Mouse (Mus musculus) brown adipose tissue, adult 24 weeks (tissue): ENCODE data around the gene Naxd. TPM values are rescaled to one million over a fixed set of nuclear protein-coding genes. Genes with fewer than 3 reads are reported as not detected.
"Not testable (repeated sequence)": the region's sequence is repeated elsewhere in the genome, so short reads cannot be mapped to it uniquely, and the experiment has no call there.

Source experiments
- H3K27ac ChIP-seq: fragments of 200-500 bp; replicated peaks from 2 replicates; pipeline ENCODE4 v1.5.1; 2012; ENCODE audit warnings: low read depth, mild to moderate bottlenecking, low read length
- H3K4me1 ChIP-seq: fragments of 200-500 bp; 2 replicates; pipeline ENCODE4 v1.6.1; 2012; ENCODE audit warnings: low read length, mixed read lengths; ENCODE audit not compliant: control insufficient read depth, insufficient read depth, insufficient read length
- H3K4me3 ChIP-seq: fragments of 200-500 bp; 2 replicates; pipeline ENCODE4 v1.5.1; 2012; ENCODE audit warnings: low read depth, mild to moderate bottlenecking, low read length, moderate library complexity; ENCODE audit not compliant: insufficient read depth
- polyA plus RNA-seq: library from polyadenylated mRNA; stranded (reverse); fragments of >200 nt; gene quantifications from 2 replicates; pipeline ENCODE4 v1.2.4, GENCODE M21; 2012; ENCODE audit not compliant: missing spikeins, insufficient read depth, insufficient read length

Naxd gene
- polyA plus RNA-seq, 1 experiment, result 65.0 TPM

DNA sequence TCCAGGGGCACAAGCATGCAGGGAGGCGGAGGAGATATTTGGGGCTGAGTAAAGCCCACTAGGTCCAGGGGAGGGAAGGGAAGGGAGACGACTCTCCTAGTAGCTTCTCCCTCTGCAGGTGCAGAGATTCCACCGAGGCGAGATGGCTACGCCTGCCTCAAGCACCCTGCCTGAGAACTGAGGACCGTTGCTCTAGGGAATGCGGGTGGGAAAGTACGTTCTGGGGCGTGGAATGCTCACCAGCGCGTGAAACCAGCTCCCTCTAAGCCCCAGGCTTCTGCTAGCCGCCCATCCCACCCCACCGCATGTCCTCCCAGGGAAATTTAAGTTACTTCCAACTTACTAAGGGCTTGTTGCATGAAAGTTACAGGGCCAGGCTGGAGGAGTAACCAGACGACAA is 17.7 kb upstream of the Naxd start:
- H3K4me3 ChIP-seq, result no peak overlapping the region
- peaks cover 5% of the 10 kb centered on the region for H3K4me1 ChIP-seq
- no peak overlapping the region for H3K27ac ChIP-seq

DNA sequence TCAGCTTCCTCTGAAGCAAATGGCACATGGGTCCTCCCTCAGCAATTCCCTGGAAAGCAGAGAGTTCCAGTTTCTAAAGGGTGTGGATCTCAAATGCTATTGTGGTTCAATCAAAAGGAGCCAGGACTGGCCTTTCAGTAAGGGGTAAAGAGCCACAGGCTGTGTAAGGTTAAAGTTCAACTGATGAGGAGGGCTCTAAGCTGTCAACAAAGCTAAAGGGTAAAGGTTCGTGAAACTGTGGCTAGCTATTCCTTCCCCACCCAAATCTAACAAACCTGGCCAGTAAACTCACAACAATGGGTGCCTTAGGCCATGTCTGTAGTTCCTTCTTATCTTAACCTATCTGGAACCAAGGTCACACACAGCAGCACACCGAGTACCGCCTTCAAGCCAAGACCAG is 15.4 kb upstream of the Naxd start:
- Histone ChIP-seq H3K27ac (no peak overlapping the region), H3K4me1 (no peaks in the 10 kb centered on the region), H3K4me3 (no peak overlapping the region)

DNA sequence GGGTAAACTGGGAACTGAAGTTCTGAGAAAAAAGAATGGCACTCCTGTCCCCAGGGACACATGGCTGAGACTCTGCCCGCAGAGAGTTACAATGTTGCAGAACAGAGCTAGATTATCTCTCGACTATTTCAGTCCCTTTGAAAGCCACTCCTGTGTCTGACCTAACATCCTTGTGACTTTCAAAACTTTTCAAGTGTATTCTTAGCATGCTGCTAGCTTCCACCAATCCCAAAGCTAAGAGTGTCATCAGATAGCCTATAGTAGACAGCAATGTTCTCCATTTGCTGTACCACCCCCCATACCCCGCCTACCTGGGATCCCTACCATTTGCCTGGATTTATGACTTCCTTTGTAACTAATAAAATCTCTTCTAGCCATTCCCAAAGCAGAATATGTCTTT is 14.8 kb upstream of the Naxd start:
- Histone ChIP-seq H3K27ac (no peak overlapping the region), H3K4me1 (no peaks in the 10 kb centered on the region), H3K4me3 (no peak overlapping the region)

DNA sequence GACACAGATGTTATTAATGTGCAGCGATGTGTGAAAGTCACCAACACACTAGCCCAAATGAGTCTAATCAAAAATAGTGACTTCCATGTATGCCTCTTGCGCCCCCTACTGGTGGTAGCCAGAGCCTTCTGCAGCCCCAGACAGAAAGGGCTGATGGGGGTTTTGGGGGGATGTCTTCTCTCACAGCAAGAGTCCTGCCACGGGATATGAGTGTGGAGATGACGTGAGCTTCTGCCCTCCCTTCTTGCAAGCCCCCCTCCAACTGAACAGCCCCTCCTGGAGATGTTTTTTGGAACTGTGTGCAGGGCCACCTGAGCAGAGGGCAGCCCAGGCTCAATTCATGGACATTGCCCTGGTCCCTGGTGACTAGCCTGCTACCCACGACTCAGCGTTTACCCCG is 11.2 kb upstream of the Naxd start:
- Histone ChIP-seq H3K4me1 (no peaks in the 10 kb centered on the region), H3K27ac (no peak overlapping the region), H3K4me3 (no peak overlapping the region)

DNA sequence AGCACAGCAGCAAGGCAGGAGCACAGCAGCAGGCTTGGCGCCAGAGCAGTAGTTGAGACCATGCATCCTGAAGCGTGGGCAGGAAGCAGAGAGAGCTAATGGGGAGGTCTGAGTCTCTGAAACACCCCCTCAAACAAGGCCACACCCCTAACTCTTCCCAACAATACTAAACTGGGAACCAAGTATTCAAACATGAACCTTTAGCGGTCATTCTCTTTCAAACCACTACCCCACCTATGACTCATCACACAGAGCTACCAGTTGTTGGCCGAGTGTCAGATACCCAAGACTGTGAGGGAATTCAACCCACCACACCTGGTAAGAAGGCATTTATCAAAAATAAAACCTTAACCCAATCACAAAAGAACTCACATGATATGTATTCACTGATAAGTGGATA is 10.1 kb upstream of the Naxd start:
- Histone ChIP-seq H3K4me1 (no peaks in the 10 kb centered on the region), H3K4me3 (no peak overlapping the region), H3K27ac (no peak overlapping the region)

DNA sequence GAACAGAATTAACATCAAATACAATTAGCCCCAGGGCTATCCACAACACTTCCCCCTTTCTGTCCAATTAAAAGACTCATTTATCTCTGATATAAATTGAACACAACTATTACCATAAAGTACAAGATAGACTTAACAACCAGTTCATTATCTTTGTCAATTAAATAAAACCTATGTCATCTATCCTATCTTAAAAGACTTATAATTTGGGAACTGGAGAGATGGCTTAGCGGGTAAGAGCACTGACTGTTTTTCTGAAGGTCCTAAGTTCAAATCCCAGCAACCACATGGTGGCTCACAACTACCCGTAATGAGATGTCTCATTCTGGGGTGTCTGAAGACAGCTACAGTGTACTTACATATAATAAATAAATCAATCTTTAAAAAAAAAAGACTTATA is 5.0 kb upstream of the Naxd start:
- not testable (repeated sequence) for H3K4me3 ChIP-seq, H3K27ac ChIP-seq

DNA sequence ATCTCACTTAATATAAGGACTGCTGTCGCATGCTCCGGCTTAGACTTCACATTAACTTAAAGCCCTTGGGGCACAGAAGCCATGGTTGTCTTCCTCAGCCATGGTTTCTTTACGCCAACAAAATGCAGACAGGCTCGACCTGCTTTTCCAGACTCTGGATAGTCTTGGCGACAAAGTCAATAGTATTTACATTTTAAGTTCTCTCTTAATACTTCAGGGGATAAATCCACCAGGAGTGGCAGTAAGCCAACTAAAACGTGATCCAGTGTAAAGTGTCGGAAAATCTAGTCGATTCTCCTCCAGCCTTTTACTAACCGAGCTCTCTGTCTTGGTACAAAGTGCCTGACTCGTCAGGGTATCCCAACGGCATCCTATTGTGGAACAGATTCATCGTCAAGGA is 975 bp downstream of the Naxd start:
- Histone ChIP-seq H3K27ac (no peak overlapping the region), H3K4me1 (peaks cover 7% of the 10 kb centered on the region; the same call in 1 of the 2 replicates), H3K4me3 (peak overlapping the region; percentile 98)

More for the DNA sequence above, 5.0 kb upstream of the Naxd start:
- H3K4me1 ChIP-seq, result not testable (repeated sequence)

DNA sequence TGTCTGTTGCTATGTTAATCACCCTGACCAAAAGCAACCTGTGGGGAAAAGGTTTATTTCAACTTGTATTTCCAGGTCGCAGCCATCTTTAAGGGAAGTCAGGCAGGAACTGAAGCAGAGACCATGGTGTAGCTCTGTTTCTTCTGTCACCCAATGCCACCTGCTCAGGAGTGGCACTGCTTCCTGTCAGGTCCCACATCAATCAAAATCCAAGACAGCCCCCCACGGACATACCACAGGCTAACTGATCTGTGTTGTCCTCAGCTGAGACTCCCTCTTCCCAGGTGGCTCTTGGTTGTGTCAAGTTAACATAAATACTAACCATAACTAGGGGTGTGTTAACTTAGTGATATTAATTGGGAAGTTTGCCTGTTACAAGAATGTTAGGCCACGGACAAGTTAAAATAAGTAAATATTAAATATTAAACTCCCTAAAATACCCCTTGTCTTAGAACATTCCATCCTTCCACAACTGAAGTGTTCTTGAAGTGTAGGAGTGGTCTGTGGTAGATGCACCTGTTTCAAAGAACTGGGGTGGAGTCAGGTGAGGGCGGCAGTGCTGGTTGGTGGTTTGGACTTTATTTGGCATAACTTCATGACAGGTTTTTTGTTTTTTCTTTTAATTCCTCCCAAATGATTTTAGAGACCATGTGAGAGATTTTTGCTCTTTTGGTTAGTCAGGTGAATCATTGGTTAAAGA is 1.6 kb downstream of the Naxd start:
- no peak overlapping the region for H3K27ac ChIP-seq
- peak overlapping the region; percentile 98 for H3K4me3 ChIP-seq

DNA sequence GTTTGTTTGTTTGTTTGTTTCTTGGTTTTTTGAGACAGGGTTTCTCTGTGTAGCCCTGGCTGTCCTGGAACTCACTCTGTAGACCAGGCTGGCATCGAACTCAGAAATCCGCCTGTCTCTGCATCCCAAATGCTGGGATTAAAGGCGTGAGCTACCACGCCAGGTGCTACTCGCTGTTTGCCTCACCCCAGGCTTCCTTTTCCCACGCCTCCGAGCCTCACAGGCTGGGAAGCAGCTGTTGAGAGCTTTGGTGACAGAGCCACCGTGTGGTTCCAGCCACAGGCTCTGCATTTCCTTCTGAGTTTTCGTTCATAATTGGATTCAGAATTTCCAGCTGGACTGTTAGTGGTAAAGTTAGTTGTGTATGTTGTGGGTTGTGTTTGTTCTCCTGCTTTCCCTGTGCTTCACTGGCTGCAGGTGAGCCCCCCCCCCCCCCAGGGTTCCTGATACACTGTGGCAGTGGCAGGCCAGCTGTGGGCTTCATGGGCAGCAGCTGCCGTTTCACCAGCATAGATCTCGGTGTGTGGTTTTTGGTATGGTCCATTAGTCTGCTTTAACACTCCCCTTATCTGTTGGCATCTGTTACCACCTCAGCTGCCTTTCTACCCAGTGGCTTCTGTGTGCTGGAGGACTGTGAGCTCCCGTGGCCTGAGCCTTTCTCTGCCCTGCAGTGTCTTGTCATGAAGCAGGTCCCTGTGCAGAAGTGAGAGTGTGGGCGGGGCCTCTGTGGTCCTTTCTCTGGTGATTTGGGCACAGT is 6.3 kb downstream of the Naxd start:
- Histone ChIP-seq H3K4me3 (no peak overlapping the region), H3K27ac (no peak overlapping the region), H3K4me1 (peaks cover 1% of the 10 kb centered on the region; the same call in 1 of the 2 replicates)

More for the DNA sequence above, 1.6 kb downstream of the Naxd start:
- H3K4me1 ChIP-seq, result peaks cover 7% of the 10 kb centered on the region; the same call in 1 of the 2 replicates

DNA sequence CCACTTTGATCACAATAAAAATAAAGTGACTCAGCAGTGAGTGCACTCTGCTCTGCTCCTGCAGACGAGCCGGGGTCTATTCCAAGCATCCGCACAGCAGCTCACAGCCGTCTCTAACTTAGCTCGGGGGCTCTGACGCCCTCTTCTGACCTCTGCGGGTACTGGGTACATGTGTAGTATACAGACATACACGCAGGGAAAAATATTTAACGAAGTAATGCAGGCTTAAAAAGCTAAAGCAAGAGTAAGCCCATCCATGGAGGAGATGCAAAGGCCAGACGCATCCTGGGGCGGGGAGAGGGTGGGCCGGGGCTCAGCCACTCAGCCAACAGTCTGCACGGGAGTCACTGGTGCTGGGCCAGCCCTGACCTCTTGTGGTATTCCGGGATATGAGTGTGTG is 8.8 kb downstream of the Naxd start:
- Histone ChIP-seq H3K27ac (no peak overlapping the region), H3K4me1 (no peaks in the 10 kb centered on the region), H3K4me3 (no peak overlapping the region)

DNA sequence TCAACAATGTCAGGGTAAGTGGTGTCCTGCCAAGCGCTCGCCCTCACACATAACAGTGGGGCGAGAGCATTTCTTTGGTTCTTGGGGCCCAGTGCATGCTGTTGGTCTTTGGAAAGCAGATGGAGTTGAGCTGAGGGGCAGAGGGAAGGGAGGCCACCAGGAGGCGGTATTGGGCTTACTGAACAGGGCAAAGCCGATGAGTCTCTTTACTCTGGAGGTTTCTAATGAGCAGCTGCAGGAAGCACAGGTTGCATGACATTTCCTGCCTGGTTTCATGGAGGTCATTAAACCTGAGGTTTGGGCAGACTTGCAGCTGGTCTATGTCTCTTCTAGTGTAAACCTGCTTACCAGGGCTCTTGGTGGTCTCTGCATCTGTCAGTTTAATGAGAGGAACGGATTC is 9.5 kb downstream of the Naxd start:
- Histone ChIP-seq H3K27ac (no peak overlapping the region), H3K4me3 (no peak overlapping the region), H3K4me1 (no peaks in the 10 kb centered on the region)

DNA sequence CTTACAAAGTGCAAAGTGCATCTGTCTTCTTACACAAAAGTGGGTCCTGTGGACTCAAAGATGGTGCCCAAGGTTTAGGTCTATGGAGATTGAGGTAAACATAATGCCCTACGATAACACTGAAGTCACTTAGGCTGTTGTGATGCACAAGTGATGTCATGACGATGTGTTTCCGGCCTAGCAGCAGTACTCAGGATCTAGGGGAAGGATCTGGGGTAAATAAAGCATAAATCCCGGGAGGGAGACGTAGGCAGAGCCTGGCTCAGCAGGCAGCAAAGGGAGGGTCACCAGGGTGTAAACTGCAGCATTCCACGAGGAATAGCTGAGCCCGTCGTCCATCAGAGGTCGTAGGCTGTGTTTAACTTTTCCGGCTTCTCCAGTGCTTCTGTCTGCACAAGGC is 11.6 kb downstream of the Naxd start:
- Histone ChIP-seq H3K27ac (no peak overlapping the region), H3K4me3 (no peak overlapping the region), H3K4me1 (no peaks in the 10 kb centered on the region)

DNA sequence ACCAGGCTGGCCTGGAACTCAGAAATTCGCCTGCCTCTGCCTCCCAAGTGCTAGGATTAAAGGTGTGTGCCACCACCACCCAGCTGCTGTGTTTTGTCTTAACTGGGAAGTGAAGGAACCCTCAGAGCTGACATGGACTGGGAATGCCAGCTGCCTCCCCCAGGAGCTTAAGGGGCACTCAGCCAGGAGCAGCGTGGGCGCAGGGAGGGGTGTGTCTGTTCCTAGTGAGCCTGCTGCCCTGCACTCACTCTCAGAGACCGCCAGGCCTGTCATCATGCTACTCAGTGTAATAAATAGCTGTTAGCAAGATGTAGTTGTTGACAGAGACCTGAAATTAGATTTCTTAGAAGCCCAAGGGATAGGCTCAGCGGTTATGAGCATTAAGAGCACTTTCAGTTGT is 13.7 kb downstream of the Naxd start:
- Histone ChIP-seq H3K4me3 (no peak overlapping the region), H3K4me1 (no peaks in the 10 kb centered on the region), H3K27ac (no peak overlapping the region)

DNA sequence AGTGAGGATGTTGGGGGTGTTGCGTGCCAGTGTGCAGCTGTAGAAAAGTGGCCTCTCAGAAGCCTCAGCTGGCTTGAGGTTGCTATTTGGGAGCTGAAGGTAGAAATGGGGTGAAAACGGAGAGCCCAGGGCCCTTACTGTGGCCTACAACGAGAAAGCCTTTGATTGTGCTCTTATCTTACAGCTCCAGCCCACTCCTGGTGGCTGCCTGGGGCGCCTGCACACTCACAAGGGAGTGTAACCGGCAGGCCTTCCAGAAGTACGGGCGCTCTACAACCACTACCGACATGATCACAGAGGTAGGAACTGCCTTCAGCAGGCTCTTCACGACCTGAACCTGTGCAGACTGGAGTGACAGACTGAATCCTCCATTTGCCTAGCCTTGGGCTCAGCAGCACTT is 15.4 kb downstream of the Naxd start:
- H3K4me1 ChIP-seq, result no peaks in the 10 kb centered on the region
- no peak overlapping the region for H3K4me3 ChIP-seq
- H3K27ac ChIP-seq, result no peak overlapping the region

DNA sequence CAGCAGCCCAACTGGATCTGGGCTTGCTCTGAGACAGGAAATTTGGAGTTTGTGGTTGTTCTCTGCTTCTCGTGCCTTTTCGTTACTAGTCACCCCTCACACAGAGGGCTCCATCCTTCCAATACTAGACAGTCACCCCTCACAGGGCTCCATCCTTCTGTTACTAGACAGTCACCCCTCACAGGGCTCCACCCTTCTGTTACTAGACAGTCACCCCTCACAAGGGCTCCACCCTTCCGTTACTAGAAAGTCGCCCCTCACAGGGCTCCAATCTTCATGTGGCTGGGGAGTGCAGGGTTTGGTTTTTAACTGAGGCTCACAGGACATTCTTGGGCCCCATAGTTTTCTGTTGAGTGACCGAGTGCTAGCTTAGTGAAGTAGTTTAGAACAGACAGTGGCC is 15.9 kb downstream of the Naxd start:
- Histone ChIP-seq H3K27ac (no peak overlapping the region), H3K4me3 (no peak overlapping the region), H3K4me1 (no peaks in the 10 kb centered on the region)

DNA sequence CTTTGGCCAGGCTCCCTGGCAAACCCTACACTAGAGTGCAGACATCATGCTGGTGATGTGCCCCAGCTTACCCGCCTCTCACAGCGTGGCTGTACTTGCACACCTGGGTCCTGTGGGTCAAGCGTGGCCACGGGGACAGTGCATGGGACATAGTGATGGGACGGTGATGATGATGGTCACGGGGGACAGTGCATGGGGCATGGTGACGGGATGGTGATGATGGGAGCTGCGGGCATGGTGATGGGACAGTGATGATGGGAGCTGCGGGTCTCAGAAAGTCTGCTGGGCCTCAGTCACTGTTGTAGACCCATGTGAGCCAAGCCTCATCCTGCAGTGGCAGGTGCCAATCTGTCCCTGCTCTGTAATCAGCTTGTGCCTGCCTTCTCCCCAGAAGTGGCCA is 19.0 kb downstream of the Naxd start:
- Histone ChIP-seq H3K4me1 (no peaks in the 10 kb centered on the region), H3K4me3 (no peak overlapping the region), H3K27ac (no peak overlapping the region)
